Mouse (Mus musculus): ENCODE results near the gene Haghl.
"Not testable (repeated sequence)": the region's sequence is repeated elsewhere in the genome, so short reads cannot be mapped to it uniquely, and the experiment has no call there.

GRCm38 (mm10) chr17:25807452-25807851, 22.0 kb upstream of the Haghl start:
- TF ChIP-seq POLR2A (IDR thresholded peaks at IDR 0.05; ENCODE audit: borderline replicate concordance, extremely low read depth, low read depth, low read length); CTCF (IDR thresholded peaks at IDR 0.05; ENCODE audit: insufficient read depth, low read length): not testable (repeated sequence)

All from lung, adult 2 months (tissue).